Mouse (Mus musculus): Measurements from ENCODE around the gene Elfn2. TPM values are rescaled to one million over a fixed set of nuclear protein-coding genes. Genes with fewer than 3 reads are reported as not detected.

The Elfn2 gene
- polyA plus RNA-seq, 1 experiment, result 0.35 TPM

DNA sequence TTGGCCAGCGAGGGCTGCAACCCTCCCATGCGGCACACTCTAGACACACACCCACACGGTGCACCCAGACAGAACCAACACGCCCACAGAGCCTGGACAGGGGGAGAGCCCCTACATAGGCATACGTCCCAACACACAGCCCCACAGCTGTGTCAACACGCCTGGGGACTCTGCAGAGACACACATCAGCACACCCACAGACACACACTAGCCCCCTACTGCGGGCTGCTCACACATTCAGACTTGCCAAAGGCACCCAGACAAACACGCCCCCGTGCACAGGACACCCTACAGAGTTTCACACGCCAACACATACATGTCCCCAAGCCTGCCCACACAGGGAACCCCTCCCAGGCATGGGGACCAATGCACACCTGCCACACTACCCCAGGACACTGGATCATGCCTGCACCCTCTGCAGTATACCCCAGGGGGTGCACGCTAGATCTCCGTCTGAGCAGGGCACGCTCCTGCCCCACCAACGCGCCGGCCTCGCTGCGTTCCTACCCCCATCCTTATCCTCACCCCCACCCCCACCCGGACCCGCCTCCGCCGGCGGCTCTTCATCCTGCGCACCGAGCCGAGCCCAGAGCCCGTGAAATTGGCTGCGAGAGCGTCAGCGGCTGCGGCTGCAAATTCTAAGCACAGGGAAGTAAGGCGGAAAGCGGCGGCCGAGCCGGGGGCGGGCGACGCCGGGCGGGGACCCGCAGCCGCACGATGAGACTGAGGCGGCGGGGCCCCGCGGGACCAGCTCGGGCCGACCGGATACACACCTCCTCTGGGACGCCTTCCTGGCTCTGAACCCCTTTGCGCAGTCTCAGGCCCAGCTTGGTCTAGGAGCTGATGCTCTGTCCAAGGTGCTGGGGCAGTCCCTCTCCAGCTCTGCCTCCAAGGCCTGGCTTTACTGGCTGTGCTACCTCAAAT lies 6.0 kb downstream of the Elfn2 start:
- no peaks in the 10 kb centered on the region for H3K36me3 ChIP-seq (ENCODE audit: control insufficient read depth, insufficient read depth, low read length)
- no peak overlapping the region for H3K27ac ChIP-seq (ENCODE audit: insufficient read depth, low read depth, low read length)
- no peak for TF ChIP-seq POLR2A (IDR thresholded peaks at IDR 0.05; ENCODE audit: low read depth, low read length)
- TF ChIP-seq CTCF (IDR thresholded peaks at IDR 0.05; ENCODE audit: extremely low read depth, insufficient read length, insufficient replicate concordance, low read depth, low read length), result no peak
- no peaks in the 10 kb centered on the region for H3K4me1 ChIP-seq (ENCODE audit: control insufficient read depth, insufficient read depth, insufficient read length, low read length)
- no peak overlapping the region for H3K4me3 ChIP-seq (ENCODE audit: low read depth, low read length)
- 7% methylated on average over 53 of the region's 53 CpGs for WGBS
- H3K27me3 ChIP-seq (ENCODE audit: control insufficient read depth, insufficient read depth, low read length), result peaks cover 42% of the 10 kb centered on the region

DNA sequence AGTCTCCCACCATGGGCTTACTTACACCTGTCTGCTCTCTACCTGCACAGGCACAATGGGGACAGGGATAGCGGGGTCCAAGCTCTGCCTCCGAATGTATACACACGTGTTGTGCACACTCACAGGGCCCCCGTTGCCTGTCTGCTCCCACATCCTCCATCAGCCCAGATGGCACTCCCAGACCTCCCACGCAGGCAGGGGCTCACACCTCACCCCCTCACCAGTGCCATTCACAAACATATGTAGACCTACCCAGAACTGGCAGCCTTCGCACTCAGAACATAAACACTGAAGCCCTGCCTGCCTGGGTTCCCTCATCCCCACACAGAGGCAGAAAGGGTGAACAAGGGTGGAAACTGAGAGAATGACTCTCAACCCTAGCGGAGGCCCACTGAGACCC lies 6.6 kb downstream of the Elfn2 start:
- 68% methylated on average over 7 of the region's 7 CpGs for WGBS
- H3K4me1 ChIP-seq (ENCODE audit: control insufficient read depth, insufficient read depth, insufficient read length, low read length), result no peaks in the 10 kb centered on the region
- H3K27me3 ChIP-seq (ENCODE audit: control insufficient read depth, insufficient read depth, low read length), result peaks cover 38% of the 10 kb centered on the region

DNA sequence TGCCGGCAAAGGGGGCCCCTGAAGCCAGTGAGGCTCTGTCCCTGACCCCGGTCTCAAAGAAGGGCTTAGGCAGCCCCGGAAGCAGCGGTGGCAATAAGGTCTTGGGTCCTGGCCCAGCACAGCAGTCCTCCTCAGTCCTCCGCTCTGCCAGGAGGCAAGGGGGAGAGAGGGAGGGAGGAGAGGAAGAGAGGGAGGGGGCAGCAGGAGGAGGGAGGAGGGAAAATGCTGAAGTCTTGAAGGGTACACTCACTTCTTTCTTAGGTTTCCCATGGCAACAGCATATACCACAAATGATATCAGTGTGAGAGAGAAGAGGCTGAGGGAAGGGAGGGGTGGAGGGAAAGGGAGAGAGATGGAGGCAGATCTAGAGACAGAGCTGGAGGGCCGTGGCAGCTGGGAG lies 7.9 kb downstream of the Elfn2 start:
- H3K36me3 ChIP-seq (ENCODE audit: control insufficient read depth, insufficient read depth, low read length), result no peaks in the 10 kb centered on the region
- H3K27ac ChIP-seq (ENCODE audit: insufficient read depth, low read depth, low read length), result no peak overlapping the region
- H3K4me1 ChIP-seq (ENCODE audit: control insufficient read depth, insufficient read depth, insufficient read length, low read length), result no peaks in the 10 kb centered on the region
- peaks cover 37% of the 10 kb centered on the region for H3K27me3 ChIP-seq (ENCODE audit: control insufficient read depth, insufficient read depth, low read length)
- TF ChIP-seq CTCF (IDR thresholded peaks at IDR 0.05; ENCODE audit: extremely low read depth, insufficient read length, insufficient replicate concordance, low read depth, low read length), result no peak
- TF ChIP-seq POLR2A (IDR thresholded peaks at IDR 0.05; ENCODE audit: low read depth, low read length), result no peak
- 62% methylated on average over 6 of the region's 6 CpGs for WGBS
- H3K4me3 ChIP-seq (ENCODE audit: low read depth, low read length), result no peak overlapping the region

More for the DNA sequence above, 6.6 kb downstream of the Elfn2 start:
- Histone ChIP-seq H3K36me3 (ENCODE audit: control insufficient read depth, insufficient read depth, low read length) (no peaks in the 10 kb centered on the region), H3K4me3 (ENCODE audit: low read depth, low read length) (no peak overlapping the region), H3K27ac (ENCODE audit: insufficient read depth, low read depth, low read length) (no peak overlapping the region)
- no peak for TF ChIP-seq CTCF (IDR thresholded peaks at IDR 0.05; ENCODE audit: extremely low read depth, insufficient read length, insufficient replicate concordance, low read depth, low read length)
- TF ChIP-seq POLR2A (IDR thresholded peaks at IDR 0.05; ENCODE audit: low read depth, low read length), result no peak

DNA sequence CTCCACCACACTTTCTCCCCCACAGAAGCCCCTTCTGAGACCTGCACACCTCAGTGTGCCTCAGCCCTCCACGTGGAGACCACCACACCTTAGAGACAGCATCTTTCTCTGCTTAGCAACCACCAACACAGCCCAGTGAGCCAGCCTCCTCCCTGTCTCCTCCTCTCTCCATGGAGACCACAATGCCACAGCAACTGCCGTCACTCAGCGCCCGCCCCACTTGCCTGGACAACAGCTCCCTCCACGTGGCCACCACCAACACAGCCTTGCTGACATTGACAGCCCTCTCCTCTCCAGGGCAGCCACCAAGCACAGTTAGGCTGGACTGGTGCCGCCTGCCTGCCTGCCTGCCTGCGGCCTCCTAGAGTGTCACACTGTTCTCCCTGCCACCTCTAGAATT lies 8.8 kb downstream of the Elfn2 start:
- peaks cover 30% of the 10 kb centered on the region for H3K27me3 ChIP-seq (ENCODE audit: control insufficient read depth, insufficient read depth, low read length)

DNA sequence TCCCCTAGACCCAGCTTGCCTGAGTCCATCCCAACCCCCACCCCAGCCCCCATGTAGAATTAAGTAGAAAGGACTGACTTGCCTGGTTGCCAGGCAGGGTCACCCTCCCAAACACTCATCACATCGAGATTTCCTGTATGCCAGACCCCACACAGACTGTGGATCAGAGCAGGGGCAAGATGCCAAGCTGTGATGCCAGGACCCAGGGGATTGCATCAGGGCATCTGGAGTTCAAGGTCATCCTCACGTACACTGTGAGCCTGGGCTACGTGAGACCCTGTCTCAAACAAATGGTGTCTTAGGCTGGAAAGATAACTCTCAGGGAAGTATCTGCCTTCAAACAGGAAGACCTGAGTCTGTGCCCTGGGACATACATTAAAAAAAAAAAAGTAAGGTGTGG lies 11.9 kb downstream of the Elfn2 start:
- H3K27ac ChIP-seq (ENCODE audit: insufficient read depth, low read depth, low read length), result no peak overlapping the region
- H3K36me3 ChIP-seq (ENCODE audit: control insufficient read depth, insufficient read depth, low read length), result no peaks in the 10 kb centered on the region
- 32% methylated on average over 3 of the region's 3 CpGs for WGBS
- peaks cover 8% of the 10 kb centered on the region; the same call in 1 of the 2 replicates for H3K27me3 ChIP-seq (ENCODE audit: control insufficient read depth, insufficient read depth, low read length)
- no peak overlapping the region for H3K4me3 ChIP-seq (ENCODE audit: low read depth, low read length)
- no peaks in the 10 kb centered on the region for H3K4me1 ChIP-seq (ENCODE audit: control insufficient read depth, insufficient read depth, insufficient read length, low read length)
- TF ChIP-seq POLR2A (IDR thresholded peaks at IDR 0.05; ENCODE audit: low read depth, low read length), result no peak
- no peak for TF ChIP-seq CTCF (IDR thresholded peaks at IDR 0.05; ENCODE audit: extremely low read depth, insufficient read length, insufficient replicate concordance, low read depth, low read length)

More for the DNA sequence above, 8.8 kb downstream of the Elfn2 start:
- WGBS, result 33% methylated on average over 7 of the region's 7 CpGs
- H3K4me1 ChIP-seq (ENCODE audit: control insufficient read depth, insufficient read depth, insufficient read length, low read length), result no peaks in the 10 kb centered on the region
- TF ChIP-seq CTCF (IDR thresholded peaks at IDR 0.05; ENCODE audit: extremely low read depth, insufficient read length, insufficient replicate concordance, low read depth, low read length) (no peak), POLR2A (IDR thresholded peaks at IDR 0.05; ENCODE audit: low read depth, low read length) (no peak)
- no peaks in the 10 kb centered on the region for H3K36me3 ChIP-seq (ENCODE audit: control insufficient read depth, insufficient read depth, low read length)
- H3K4me3 ChIP-seq (ENCODE audit: low read depth, low read length), result no peak overlapping the region
- no peak overlapping the region for H3K27ac ChIP-seq (ENCODE audit: insufficient read depth, low read depth, low read length)

DNA sequence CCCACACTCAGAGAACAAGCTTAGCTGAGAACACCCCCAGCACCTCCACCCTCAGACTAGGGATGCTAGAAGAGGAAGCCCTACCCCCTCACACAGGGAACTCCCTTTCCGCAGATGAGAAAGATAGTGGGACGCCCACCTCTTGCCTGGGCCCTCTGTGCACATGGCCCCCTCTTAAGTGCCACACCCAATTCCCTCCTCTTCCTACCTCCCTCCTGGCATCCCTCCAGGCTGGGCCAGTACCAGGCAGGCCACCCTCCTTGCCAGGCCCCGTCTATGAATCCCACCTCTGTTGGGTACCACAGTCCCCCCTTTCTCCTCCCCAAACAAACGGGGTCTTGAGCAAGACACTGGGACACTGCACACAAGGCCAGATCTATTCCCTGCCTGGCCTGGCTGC lies 13.7 kb downstream of the Elfn2 start:
- Histone ChIP-seq H3K36me3 (ENCODE audit: control insufficient read depth, insufficient read depth, low read length) (no peaks in the 10 kb centered on the region), H3K4me1 (ENCODE audit: control insufficient read depth, insufficient read depth, insufficient read length, low read length) (no peaks in the 10 kb centered on the region), H3K4me3 (ENCODE audit: low read depth, low read length) (no peak overlapping the region), H3K27ac (ENCODE audit: insufficient read depth, low read depth, low read length) (no peak overlapping the region), H3K27me3 (ENCODE audit: control insufficient read depth, insufficient read depth, low read length) (no peaks in the 10 kb centered on the region)
- WGBS, result 52% methylated on average over 4 of the region's 4 CpGs
- TF ChIP-seq POLR2A (IDR thresholded peaks at IDR 0.05; ENCODE audit: low read depth, low read length), result no peak
- no peak for TF ChIP-seq CTCF (IDR thresholded peaks at IDR 0.05; ENCODE audit: extremely low read depth, insufficient read length, insufficient replicate concordance, low read depth, low read length)

DNA sequence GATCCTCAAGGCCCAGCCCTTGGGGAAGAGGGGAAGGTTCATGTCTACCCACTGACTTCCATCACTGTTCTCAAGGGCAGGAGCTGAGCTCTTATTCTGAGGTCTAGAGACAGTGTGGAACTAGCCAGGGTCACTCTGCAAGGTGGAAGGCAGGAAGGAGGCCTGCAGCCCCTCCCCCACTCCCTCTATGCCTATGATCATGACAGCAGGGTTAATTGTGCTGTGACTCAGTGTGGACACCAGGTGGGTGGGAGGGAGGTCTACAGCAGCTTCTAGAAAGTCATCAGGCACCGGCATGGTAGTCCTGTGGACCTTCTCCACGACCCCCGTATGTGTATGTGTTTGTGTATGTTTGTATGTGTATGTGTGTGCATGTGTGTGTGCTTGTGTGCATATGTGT lies 14.6 kb downstream of the Elfn2 start:
- Histone ChIP-seq H3K4me3 (ENCODE audit: low read depth, low read length) (no peak overlapping the region), H3K4me1 (ENCODE audit: control insufficient read depth, insufficient read depth, insufficient read length, low read length) (no peaks in the 10 kb centered on the region), H3K36me3 (ENCODE audit: control insufficient read depth, insufficient read depth, low read length) (no peaks in the 10 kb centered on the region), H3K27me3 (ENCODE audit: control insufficient read depth, insufficient read depth, low read length) (no peaks in the 10 kb centered on the region), H3K27ac (ENCODE audit: insufficient read depth, low read depth, low read length) (no peak overlapping the region)
- WGBS, result 88% methylated on average over 3 of the region's 3 CpGs
- TF ChIP-seq POLR2A (IDR thresholded peaks at IDR 0.05; ENCODE audit: low read depth, low read length) (no peak), CTCF (IDR thresholded peaks at IDR 0.05; ENCODE audit: extremely low read depth, insufficient read length, insufficient replicate concordance, low read depth, low read length) (no peak)
